Mouse (Mus musculus): ENCODE data around the gene Vmn1r113.
"Not testable (repeated sequence)": the region's sequence is repeated elsewhere in the genome, so short reads cannot be mapped to it uniquely, and the experiment has no call there.

The Vmn1r113 gene

DNA sequence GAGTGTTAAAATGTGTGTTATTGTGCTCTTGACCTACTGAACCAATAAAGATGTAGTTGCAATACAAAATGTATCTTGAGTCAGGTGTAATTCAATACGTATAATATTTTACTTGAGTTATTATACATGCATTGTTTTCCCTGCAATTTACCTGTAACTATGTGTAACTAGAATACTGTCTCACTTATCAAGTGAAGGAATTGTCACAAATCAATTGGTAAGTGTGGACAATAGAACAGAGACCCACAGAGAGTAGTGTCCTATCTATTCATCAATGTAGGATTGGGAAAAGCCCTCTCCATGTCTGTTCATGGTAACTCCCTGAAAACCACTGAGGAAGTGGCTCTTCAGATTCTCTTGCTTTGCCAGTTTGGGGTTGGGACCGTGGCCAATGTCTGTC lies at the start of gene Vmn1r113:
Gene Vmn1r113, plus strand, starts transcription at position 301 of the 400 bp plus-strand sequence.
- DNase-seq = not testable (repeated sequence)

DNA sequence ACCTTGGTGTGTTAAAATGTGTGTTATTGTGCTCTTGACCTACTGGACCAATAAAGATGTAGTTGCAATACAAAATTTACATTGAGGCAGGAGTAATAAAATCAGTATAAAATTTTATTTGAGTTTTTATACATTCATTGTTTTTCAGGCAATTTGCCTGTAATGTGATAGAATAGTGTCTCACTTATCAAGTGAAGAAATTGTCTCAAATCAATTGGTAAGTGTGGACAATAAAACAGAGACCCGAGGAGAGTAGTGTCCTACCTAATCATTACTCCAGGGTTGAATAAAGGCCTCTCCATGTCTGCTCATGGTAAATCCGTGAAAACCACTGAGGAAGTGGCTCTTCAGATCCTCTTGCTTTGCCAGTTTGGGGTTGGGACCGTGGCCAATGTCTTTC lies 16.2 kb upstream of the Vmn1r113 start, which contains the start of gene Vmn1r112:
Gene Vmn1r112, plus strand, starts transcription at position 301 of the 400 bp plus-strand sequence.
- DNase-seq = not testable (repeated sequence)

DNA sequence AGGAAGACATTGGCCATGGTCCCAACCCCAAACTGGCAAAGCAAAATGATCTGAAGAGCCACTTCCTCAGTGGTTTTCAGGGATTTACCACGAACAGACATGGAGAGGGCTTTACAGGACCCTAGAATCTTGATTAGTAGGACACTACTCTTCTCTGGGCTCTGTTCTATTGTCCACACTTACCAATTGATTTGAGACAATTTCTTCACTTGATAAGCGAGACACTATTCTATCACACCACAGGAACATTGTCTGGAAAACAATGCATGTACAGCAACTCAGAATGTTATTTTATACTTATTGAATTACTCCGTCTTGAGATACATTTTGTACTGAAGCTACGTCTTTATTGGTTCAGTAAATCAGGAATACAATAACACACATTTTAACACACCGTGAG lies 25.0 kb downstream of the Vmn1r113 start, which contains the start of gene Vmn1r114:
Gene Vmn1r114, minus strand, starts transcription at position 101 of the 400 bp plus-strand sequence.
- not testable (repeated sequence) for DNase-seq
